Mouse (Mus musculus) right cerebral cortex, postnatal 25 days (tissue): ENCODE results near the gene Zfp697.
"Not testable (repeated sequence)": the region's sequence is repeated elsewhere in the genome, so short reads cannot be mapped to it uniquely, and the experiment has no call there.

Source experiments
- DNase-seq: peaks from one replicate; pipeline ENCODE4 v3.0.0; 2022

Gene Zfp697

GRCm38 (mm10) chr3:98374062-98374719, 8.1 kb upstream of the Zfp697 start:
- no peak for DNase-seq

DNA sequence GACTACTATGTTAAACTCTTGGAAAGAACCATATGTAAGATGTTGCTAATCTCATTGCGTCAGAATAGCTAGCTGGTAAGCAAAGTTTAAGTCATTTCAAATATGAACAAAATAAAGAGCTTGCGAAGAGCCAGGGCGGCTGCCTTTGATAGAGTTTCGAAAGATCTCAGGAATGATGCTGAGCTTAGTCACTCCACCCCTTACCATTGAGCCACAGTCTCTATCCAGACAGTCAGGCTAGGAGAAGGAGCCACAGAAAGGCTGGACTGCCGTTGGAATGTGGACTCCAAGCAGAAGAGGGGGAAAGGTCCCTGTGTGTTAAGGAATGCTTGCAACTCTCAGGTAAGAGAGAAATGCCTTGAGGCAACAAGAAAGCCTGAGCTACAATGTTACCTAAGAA, 7.3 kb upstream of the Zfp697 start:
- no peak for DNase-seq

DNA sequence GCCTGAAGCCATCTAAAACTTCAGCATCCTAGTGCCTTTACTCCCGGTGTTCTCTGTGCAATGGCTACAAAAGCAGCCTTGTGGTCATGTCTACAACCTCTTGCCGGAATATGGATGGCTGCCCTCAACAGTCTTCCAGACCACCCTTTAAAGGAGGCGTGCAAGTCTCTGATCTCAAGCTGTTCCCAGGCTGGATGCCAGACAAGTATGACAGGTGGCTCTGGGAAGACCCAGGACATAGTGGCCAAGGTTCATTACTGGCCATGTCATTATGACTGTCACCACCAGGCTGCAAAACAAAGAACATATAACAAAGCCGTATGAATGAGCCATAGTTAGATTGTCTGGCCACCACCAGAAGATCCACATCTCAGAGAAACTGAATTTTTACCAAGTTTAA, 4.0 kb upstream of the Zfp697 start:
- DNase-seq = no peak

GRCm38 (mm10) chr3:98379236-98379635, 3.0 kb upstream of the Zfp697 start:
- DNase-seq = no peak

- no peak for DNase-seq
Measured at GRCm38 (mm10) chr3:98381677-98382245, 500 bp upstream of the Zfp697 start.

DNA sequence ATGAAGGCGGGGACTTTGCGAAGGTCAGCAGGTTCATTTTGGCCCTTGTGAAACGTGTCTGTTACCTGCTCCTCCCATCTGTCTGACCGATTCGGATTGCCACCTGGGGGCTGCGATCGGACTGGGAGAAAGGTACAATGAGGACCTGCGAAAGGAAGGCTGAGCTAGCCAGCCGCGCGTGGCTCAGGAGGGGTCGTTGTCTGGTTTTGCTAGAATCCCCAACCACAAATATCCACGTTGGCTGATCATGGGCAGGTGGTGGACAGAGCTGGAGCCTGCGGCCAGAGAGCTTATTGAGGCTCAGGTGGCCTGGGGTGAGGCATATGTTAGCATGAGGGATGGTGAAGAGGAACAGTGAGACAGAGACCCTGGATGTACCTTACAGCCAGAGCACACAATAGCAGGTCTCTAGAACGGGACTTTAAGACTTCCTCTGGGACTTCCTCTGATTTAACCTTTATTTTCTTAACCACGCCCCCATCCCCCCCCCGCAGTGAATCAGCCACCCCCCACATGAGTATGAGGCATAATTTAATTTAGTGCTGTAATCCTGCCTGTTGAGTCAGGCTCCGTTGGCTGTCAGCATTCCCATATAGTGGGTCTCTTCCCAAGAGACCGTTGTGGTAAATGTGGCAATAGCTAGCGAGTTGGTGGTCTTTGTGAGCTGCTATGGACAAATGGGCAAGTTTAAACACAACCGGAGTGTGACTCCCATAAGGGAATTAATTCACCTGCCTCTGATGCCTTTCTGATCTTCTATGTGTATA, 946 bp downstream of the Zfp697 start:
- no peak for DNase-seq

- DNase-seq = no peak
Measured at GRCm38 (mm10) chr3:98387086-98387485, 4.8 kb downstream of the Zfp697 start.

GRCm38 (mm10) chr3:98387756-98388155, 5.5 kb downstream of the Zfp697 start:
- no peak for DNase-seq

DNA sequence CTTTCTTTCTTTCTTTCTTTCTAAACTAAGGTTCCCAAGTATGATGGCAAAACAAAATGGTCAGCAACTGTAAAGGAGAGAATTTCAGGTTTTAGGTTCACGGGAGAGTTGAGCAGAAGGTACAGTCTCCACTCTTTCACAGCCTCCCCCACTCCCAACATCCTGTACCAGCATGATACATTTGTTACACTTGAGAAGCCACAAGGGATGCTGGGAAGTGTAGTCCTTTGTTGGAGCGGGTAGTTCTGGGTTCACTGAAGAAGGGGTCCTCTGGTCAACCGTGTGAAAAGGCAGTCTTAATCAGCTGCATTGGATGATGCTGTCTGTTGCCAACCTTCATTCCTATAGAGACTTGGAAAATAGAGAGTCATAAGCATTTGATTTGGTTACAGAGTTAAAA, 7.0 kb downstream of the Zfp697 start:
- no peak for DNase-seq

DNA sequence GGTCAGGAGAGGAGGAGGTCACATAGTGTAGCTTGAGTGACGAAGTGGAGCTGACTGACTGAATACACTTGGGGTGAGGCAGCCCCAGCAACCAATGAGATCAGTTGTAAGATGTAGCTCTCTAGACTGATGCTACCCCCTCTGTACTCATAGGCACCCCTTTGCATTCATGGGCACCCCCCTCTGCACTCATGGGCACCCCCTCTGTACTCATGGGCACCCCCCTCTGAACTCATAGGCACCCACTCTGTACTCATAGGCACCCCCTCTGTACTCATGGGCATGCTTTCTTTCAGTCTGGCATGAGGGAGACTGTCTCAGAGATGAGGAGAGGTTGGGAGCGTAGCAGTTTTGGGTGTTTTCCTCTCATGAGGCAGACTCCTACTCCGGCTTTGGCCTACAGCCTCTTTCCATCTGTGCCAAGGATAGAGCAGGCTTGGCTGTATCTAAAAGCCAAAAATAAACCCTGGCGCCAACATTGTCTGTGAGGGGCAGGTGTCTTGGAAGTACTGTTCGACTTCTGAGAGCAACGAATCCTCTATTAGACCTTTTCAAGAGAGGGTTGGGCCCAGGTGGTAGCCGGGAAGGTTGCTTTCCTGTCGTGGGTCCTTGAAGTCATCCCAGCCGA, 22.1 kb downstream of the Zfp697 start:
- not testable (repeated sequence) for DNase-seq

DNA sequence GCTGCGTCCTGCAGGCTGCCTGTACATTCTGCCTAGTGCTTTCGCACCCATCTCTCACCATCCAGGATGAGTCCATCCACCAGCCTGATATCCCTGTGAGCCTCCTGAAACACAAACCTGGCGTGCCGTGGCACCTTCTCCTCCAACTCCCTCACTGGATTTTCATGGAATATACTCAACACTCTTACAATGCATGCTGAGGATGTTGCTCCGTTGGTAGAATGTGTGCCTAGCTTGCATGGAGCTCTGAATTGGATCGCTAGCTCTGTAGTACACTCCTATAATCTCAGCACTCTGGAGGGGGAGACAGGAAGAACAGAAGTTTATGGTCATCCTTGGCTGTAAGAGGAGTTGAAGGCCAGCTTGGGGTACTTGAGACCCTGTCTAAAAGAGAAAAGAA, 23.6 kb downstream of the Zfp697 start:
- not testable (repeated sequence) for DNase-seq

- not testable (repeated sequence) for DNase-seq
Measured at GRCm38 (mm10) chr3:98406569-98407144, 24.4 kb downstream of the Zfp697 start.

DNA sequence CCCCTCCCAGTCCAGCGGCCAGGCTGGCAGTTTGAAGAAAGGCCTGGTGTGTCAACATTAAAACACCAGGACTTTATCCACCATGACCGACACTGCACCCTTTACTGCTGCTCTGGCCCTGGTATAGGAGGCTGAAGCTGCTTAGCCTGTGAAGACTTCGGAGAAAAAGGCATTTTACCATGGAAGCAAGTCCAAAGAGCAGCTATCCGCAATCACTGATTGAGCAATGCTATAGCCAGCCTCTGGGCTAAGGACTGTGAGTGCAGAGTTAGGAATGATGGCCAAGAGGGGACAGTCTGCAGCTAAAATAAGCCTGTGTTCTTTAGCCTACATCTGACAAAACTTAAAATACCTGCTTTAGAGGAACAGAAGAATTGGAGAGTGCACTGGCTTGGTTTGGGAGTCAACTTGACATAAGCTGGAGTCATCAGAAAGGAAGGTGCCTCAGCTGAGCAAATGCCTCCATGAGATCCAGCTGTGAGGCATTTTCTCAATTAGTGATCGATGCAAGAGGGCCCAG, 25.1 kb downstream of the Zfp697 start:
- not testable (repeated sequence) for DNase-seq

GRCm38 (mm10) chr3:98410619-98411580, 28.6 kb downstream of the Zfp697 start:
- DNase-seq = not testable (repeated sequence)

GRCm38 (mm10) chr3:98413733-98414132, 31.5 kb downstream of the Zfp697 start:
- DNase-seq = no peak

- no peak for DNase-seq
Measured at GRCm38 (mm10) chr3:98414296-98414695, 32.0 kb downstream of the Zfp697 start.

- DNase-seq = no peak
Measured at GRCm38 (mm10) chr3:98416426-98417250, 34.4 kb downstream of the Zfp697 start.

DNA sequence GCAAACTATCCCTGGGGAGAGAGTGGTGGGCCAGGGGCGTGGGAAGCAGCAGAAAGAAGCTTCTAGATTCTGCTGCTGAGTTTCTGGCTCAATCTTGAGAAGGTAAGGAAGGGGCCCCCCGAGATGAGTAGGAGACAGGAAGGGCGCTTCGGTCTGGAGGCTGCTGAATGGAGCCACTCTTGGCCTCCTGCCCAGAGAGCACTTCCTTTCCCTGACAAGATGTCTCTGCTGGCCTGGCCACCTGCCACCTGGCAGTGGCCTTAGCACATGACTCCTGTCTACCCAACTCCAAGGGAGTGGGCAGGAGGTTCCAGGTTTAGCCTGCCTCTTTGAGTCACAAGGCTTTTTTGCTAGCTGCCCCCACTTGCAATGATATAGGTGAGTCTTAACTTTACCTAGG, 35.1 kb downstream of the Zfp697 start:
- DNase-seq = peak; percentile 83

GRCm38 (mm10) chr3:98418991-98419785, 36.9 kb downstream of the Zfp697 start:
- DNase-seq = no peak

DNA sequence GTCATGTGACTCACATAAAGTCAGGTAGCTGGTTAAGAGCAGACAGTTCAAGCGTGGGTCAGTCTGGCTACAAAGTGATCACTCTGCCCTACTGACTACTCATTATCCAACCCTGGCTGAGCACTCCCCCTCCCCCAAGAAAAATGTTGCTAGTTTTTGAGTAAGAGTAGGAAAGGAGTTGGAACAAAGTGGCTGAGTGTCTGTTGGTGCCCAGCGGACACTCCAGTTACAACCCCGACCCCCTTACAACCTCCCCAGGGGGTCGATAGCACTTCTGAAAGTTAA, 37.5 kb downstream of the Zfp697 start:
- no peak for DNase-seq
